28 mouse cellular contexts compared by ENCODE assay signal in genomic region chr12:59084446-59084845, GRCm38 (mm10). TPM values are rescaled to one million over a fixed set of nuclear protein-coding genes. Genes with fewer than 3 reads are reported as not detected.
DNase-seq lines count a peak whose midpoint lies in the region; ATAC-seq and TF ChIP-seq lines count a peak whose summit lies in the region.
"Had no signal": no experiment of that assay in that cellular context is flagged by ENCODE, and none has a peak within 500 bp of the region (broad histone marks: within the 10 kb centered on the region; RNA-seq: fewer than 3 reads in every experiment).

No protein-coding gene starts in this region.

- H3K36me3 ChIP-seq in heart, embryonic 10.5 days = no peaks in the 10 kb centered on the region
- H3K36me3 ChIP-seq in heart, embryonic 11.5 days (ENCODE audit: control insufficient read depth, insufficient read depth, low read length) = no peaks in the 10 kb centered on the region
- H3K36me3 ChIP-seq in kidney, postnatal 0 days (ENCODE audit: insufficient read depth, low read length) = no peaks in the 10 kb centered on the region
- H3K36me3 ChIP-seq in lung, embryonic 14.5 days (ENCODE audit: insufficient read depth) = no peaks in the 10 kb centered on the region
- H3K36me3 ChIP-seq: hindbrain, embryonic 10.5 days; hindbrain, embryonic 15.5 days; stomach, embryonic 15.5 days had no signal

- no peak for ATAC-seq in heart, embryonic 11.5 days (replicated peaks; ENCODE audit: insufficient number of reproducible peaks, low FRiP score, low TSS enrichment)
- no peak for ATAC-seq in kidney, postnatal 0 days (replicated peaks; ENCODE audit: low FRiP score, low read depth)
- ATAC-seq in lung, embryonic 14.5 days (ENCODE audit: insufficient read depth) = no peak
- ATAC-seq: forebrain, embryonic 13.5 days; inflammation-experienced regulatory T-cells, adult 6 months; midbrain, embryonic 16.5 days had no signal

- no peak overlapping the region for H3K27ac ChIP-seq in heart, embryonic 10.5 days
- no peak overlapping the region for H3K27ac ChIP-seq in heart, embryonic 11.5 days (ENCODE audit: low read depth, low read length)
- no peak overlapping the region for H3K27ac ChIP-seq in kidney, postnatal 0 days
- no peak overlapping the region for H3K27ac ChIP-seq in lung, embryonic 14.5 days (ENCODE audit: low read depth)
- H3K27ac ChIP-seq: forebrain, embryonic 13.5 days; heart, adult 2 months; hindbrain, embryonic 10.5 days; hindbrain, embryonic 15.5 days; stomach, embryonic 15.5 days had no signal

- no peaks in the 10 kb centered on the region for H3K9me3 ChIP-seq in heart, embryonic 10.5 days
- H3K9me3 ChIP-seq in heart, embryonic 11.5 days (replicated peaks; ENCODE audit: control insufficient read depth, low read length) = no peaks in the 10 kb centered on the region
- H3K9me3 ChIP-seq in kidney, postnatal 0 days (replicated peaks; ENCODE audit: low read length) = no peaks in the 10 kb centered on the region
- H3K9me3 ChIP-seq in lung, embryonic 14.5 days (ENCODE audit: low read depth, low read length) = no peaks in the 10 kb centered on the region
- H3K9me3 ChIP-seq: forebrain, embryonic 13.5 days; G1E; hindbrain, embryonic 10.5 days; hindbrain, embryonic 15.5 days; stomach, embryonic 15.5 days had no signal

- TF ChIP-seq CTCF in kidney, postnatal 0 days (IDR thresholded peaks at IDR 0.05; ENCODE audit: low read depth) = 0 out of 2 replicates have a peak, but pooled peaks have one; percentile 24
- peak; percentile 5; the same call in 1 of the 2 replicates for TF ChIP-seq CTCF in lung, embryonic 14.5 days (IDR thresholded peaks at IDR 0.05; ENCODE audit: low read depth)

- H3K4me3 ChIP-seq in heart, embryonic 10.5 days = no peak overlapping the region
- H3K4me3 ChIP-seq in heart, embryonic 11.5 days (ENCODE audit: low read depth, low read length) = no peak overlapping the region
- no peak overlapping the region for H3K4me3 ChIP-seq in kidney, postnatal 0 days (replicated peaks; ENCODE audit: low read depth, low read length)
- H3K4me3 ChIP-seq in lung, embryonic 14.5 days (ENCODE audit: low read depth, low read length) = no peak overlapping the region
- H3K4me3 ChIP-seq: forebrain, embryonic 13.5 days; heart, adult 2 months; hindbrain, embryonic 10.5 days; hindbrain, embryonic 15.5 days; stomach, embryonic 15.5 days had no signal

- H3K9ac ChIP-seq in heart, embryonic 11.5 days (ENCODE audit: low read depth, low read length) = no peak overlapping the region
- H3K9ac ChIP-seq in kidney, postnatal 0 days (ENCODE audit: low read depth, low read length) = no peak overlapping the region
- no peak overlapping the region for H3K9ac ChIP-seq in lung, embryonic 14.5 days
- H3K9ac ChIP-seq: forebrain, embryonic 13.5 days; hindbrain, embryonic 15.5 days; stomach, embryonic 15.5 days had no signal

- DNase-seq in heart, embryonic 10.5 days (ENCODE audit: low spot score) = peak; percentile 65
- DNase-seq in kidney, postnatal 0 days (ENCODE audit: low spot score) = no peak
- no peak for DNase-seq in kidney, postnatal 14 days
- DNase-seq in lung, embryonic 14.5 days = no peak
- DNase-seq in lung, adult 18-20 months = no peak
- DNase-seq in yolk sac, embryonic 10.5 days (ENCODE audit: low spot score) = peak; percentile 54
- DNase-seq in urinary bladder, adult 18-20 months (ENCODE audit: low spot score in 2 of 2) = no peak
- DNase-seq: adrenal gland, postnatal 14 days; cerebellum, adult 11 months; cerebellum, adult 9-10 months; cerebellum, postnatal 36 days; gastrocnemius, postnatal 14 days; heart, adult 2 months; heart, postnatal 14 days; lung, adult 2 months; lung, postnatal 36 days; right cerebral cortex, postnatal 25 days; thymus, postnatal 36 days had no signal

- WGBS in heart, embryonic 10.5 days = 66% methylated on average over 5 of the region's 5 CpGs
- WGBS in heart, embryonic 11.5 days (ENCODE audit: insufficient replicate concordance) = 64% methylated on average over 5 of the region's 5 CpGs
- WGBS in kidney, postnatal 0 days = 62% methylated on average over 5 of the region's 5 CpGs
- WGBS in lung, embryonic 14.5 days = 66% methylated on average over 5 of the region's 5 CpGs

- H3K4me1 ChIP-seq in heart, embryonic 10.5 days = no peaks in the 10 kb centered on the region
- H3K4me1 ChIP-seq in heart, embryonic 11.5 days (ENCODE audit: control insufficient read depth, insufficient read depth, low read length) = no peaks in the 10 kb centered on the region
- H3K4me1 ChIP-seq in kidney, postnatal 0 days (replicated peaks; ENCODE audit: insufficient read depth, low read length) = no peaks in the 10 kb centered on the region
- H3K4me1 ChIP-seq in lung, embryonic 14.5 days (ENCODE audit: insufficient read depth) = no peaks in the 10 kb centered on the region
- H3K4me1 ChIP-seq: forebrain, embryonic 13.5 days; hindbrain, embryonic 10.5 days; hindbrain, embryonic 15.5 days; stomach, embryonic 15.5 days had no signal

- H3K4me2 ChIP-seq in heart, embryonic 11.5 days = no peak overlapping the region
- no peak overlapping the region for H3K4me2 ChIP-seq in kidney, postnatal 0 days (ENCODE audit: low read length)
- no peak overlapping the region for H3K4me2 ChIP-seq in lung, embryonic 14.5 days
- H3K4me2 ChIP-seq: forebrain, embryonic 13.5 days; hindbrain, embryonic 15.5 days; midbrain, embryonic 11.5 days; stomach, embryonic 15.5 days had no signal

- H3K27me3 ChIP-seq in heart, embryonic 10.5 days (ENCODE audit: insufficient read depth, poor library complexity, severe bottlenecking) = no peaks in the 10 kb centered on the region
- H3K27me3 ChIP-seq in heart, embryonic 11.5 days (ENCODE audit: control insufficient read depth, insufficient read depth, low read length) = no peaks in the 10 kb centered on the region
- no peaks in the 10 kb centered on the region for H3K27me3 ChIP-seq in kidney, postnatal 0 days (ENCODE audit: insufficient read depth, low read length)
- no peaks in the 10 kb centered on the region for H3K27me3 ChIP-seq in lung, embryonic 14.5 days (ENCODE audit: insufficient read depth, low read length)
- H3K27me3 ChIP-seq: CH12.LX; forebrain, embryonic 13.5 days; hindbrain, embryonic 15.5 days; stomach, embryonic 15.5 days had no signal

RNA-seq across cellular contexts. Expression of gene Mia2, which starts 11.2 kb away (rescaled TPM):
- 38.0 and 50.8 TPM in 2 replicates for polyA plus RNA-seq in heart, embryonic 10.5 days (2016; fragmentation: Nextera tagmentation; extraction: Ambion mirVana)
- polyA plus RNA-seq in heart, embryonic 11.5 days (2014; fragmentation: Nextera tagmentation; extraction: Ambion mirVana) = 41.3 and 43.1 TPM in 2 replicates
- 85.5 and 91.6 TPM in 2 replicates for polyA plus RNA-seq in kidney, postnatal 0 days (2015; fragmentation: Nextera tagmentation; extraction: Ambion mirVana)
- 49.3 and 53.2 TPM in 2 replicates for polyA plus RNA-seq in lung, embryonic 14.5 days (2014; fragmentation: Nextera tagmentation; extraction: Ambion mirVana)

RNA-seq across cellular contexts. Expression of gene Pnn, which starts 17.8 kb away (rescaled TPM):
- polyA plus RNA-seq in heart, embryonic 10.5 days (2016; fragmentation: Nextera tagmentation; extraction: Ambion mirVana) = 76.5 and 89.5 TPM in 2 replicates
- polyA plus RNA-seq in heart, embryonic 11.5 days (2014; fragmentation: Nextera tagmentation; extraction: Ambion mirVana) = 68.5 and 74.1 TPM in 2 replicates
- 64.6 and 67.3 TPM in 2 replicates for polyA plus RNA-seq in kidney, postnatal 0 days (2015; fragmentation: Nextera tagmentation; extraction: Ambion mirVana)
- 89.3 and 95.4 TPM in 2 replicates for polyA plus RNA-seq in lung, embryonic 14.5 days (2014; fragmentation: Nextera tagmentation; extraction: Ambion mirVana)

RNA-seq across cellular contexts. Expression of gene Trappc6b, which starts 23.2 kb away (rescaled TPM):
- 75.5 and 82.4 TPM in 2 replicates for polyA plus RNA-seq in heart, embryonic 10.5 days (2016; fragmentation: Nextera tagmentation; extraction: Ambion mirVana)
- 62.5 and 64.2 TPM in 2 replicates for polyA plus RNA-seq in heart, embryonic 11.5 days (2014; fragmentation: Nextera tagmentation; extraction: Ambion mirVana)
- polyA plus RNA-seq in kidney, postnatal 0 days (2015; fragmentation: Nextera tagmentation; extraction: Ambion mirVana) = 105 and 117 TPM in 2 replicates
- 57.9 and 59.5 TPM in 2 replicates for polyA plus RNA-seq in lung, embryonic 14.5 days (2014; fragmentation: Nextera tagmentation; extraction: Ambion mirVana)

Comparison
In these comparisons a context has a peak if more than half of its experiments do, and no peak if none do; other contexts are left out.
1. DNase-seq: peak in heart, embryonic 10.5 days (single experiment) and yolk sac, embryonic 10.5 days (single experiment); none in kidney, postnatal 0 days (single experiment), kidney, postnatal 14 days (single experiment), lung, embryonic 14.5 days (single experiment), lung, adult 18-20 months (0 of 2) and urinary bladder, adult 18-20 months (0 of 2).